Mouse (Mus musculus): ENCODE data around the gene Agxt2. TPM values are rescaled to one million over a fixed set of nuclear protein-coding genes. Genes with fewer than 3 reads are reported as not detected.

Gene Agxt2
- total and polyA plus RNA-seq, 3 experiments: not detected

- no peak overlapping the region for H3K4me3 ChIP-seq (ENCODE audit: control insufficient read depth in 1 of 2, insufficient read depth in 1 of 2, low read depth in 2 of 2, low read length in 2 of 2)
- no peaks in the 10 kb centered on the region for H3K9me3 ChIP-seq (replicated peaks; ENCODE audit: insufficient read depth, low read length)
- H3K4me1 ChIP-seq (ENCODE audit: control insufficient read depth in 1 of 2, insufficient read depth in 2 of 2, low read length in 2 of 2): no peaks in the 10 kb centered on the region
- no peak overlapping the region for H3K9ac ChIP-seq (ENCODE audit: control insufficient read depth, low read depth, low read length, poor library complexity, severe bottlenecking)
- H3K79me2 ChIP-seq (ENCODE audit: control insufficient read depth, insufficient read depth, low read length, poor library complexity): no peaks in the 10 kb centered on the region
- no peaks in the 10 kb centered on the region for H3K27me3 ChIP-seq (ENCODE audit: control insufficient read depth in 1 of 2, insufficient read depth in 2 of 2, low read length in 2 of 2)
- TF ChIP-seq SIN3A (IDR thresholded peaks at IDR 0.05; ENCODE audit: low read length) (no peak), GATA1 (IDR thresholded peaks at IDR 0.05; ENCODE audit: low read depth, low read length) (no peak), GABPA (IDR thresholded peaks at IDR 0.05; ENCODE audit: low read depth, low read length) (no peak), USF2 (IDR thresholded peaks at IDR 0.05; ENCODE audit: borderline replicate concordance in 1 of 2, insufficient read depth in 1 of 2, low read depth in 1 of 2, low read length in 2 of 2) (no peak), ETS1 (IDR thresholded peaks at IDR 0.05; ENCODE audit: low read depth, low read length) (no peak), CTCF (IDR thresholded peaks at IDR 0.05 in 2 of 3, conservative IDR thresholded peaks at IDR 0.05 in 1 of 3; ENCODE audit: control insufficient read depth in 1 of 3, insufficient read depth in 1 of 3, low read depth in 2 of 3, low read length in 3 of 3, poor library complexity in 1 of 3, severe bottlenecking in 1 of 3) (no peak)
- no peak for DNase-seq (ENCODE audit: low read depth, low spot score)
- no peaks in the 10 kb centered on the region; a peak in 1 of 4 replicates for H3K36me3 ChIP-seq (ENCODE audit: control insufficient read depth in 1 of 2, insufficient read depth in 2 of 2, low read length in 2 of 2)
- H3K27ac ChIP-seq (ENCODE audit: control insufficient read depth, low read depth, low read length): no peak overlapping the region
Measured at GRCm38 (mm10) chr15:10421138-10421784, 62.9 kb downstream of the Agxt2 start.

- Histone ChIP-seq H3K27me3 (ENCODE audit: control insufficient read depth in 1 of 2, insufficient read depth in 2 of 2, low read length in 2 of 2) (no peaks in the 10 kb centered on the region), H3K4me1 (ENCODE audit: control insufficient read depth in 1 of 2, insufficient read depth in 2 of 2, low read length in 2 of 2) (no peaks in the 10 kb centered on the region), H3K36me3 (ENCODE audit: control insufficient read depth in 1 of 2, insufficient read depth in 2 of 2, low read length in 2 of 2) (no peaks in the 10 kb centered on the region; a peak in 1 of 4 replicates), H3K9ac (ENCODE audit: control insufficient read depth, low read depth, low read length, poor library complexity, severe bottlenecking) (no peak overlapping the region), H3K9me3 (replicated peaks; ENCODE audit: insufficient read depth, low read length) (no peaks in the 10 kb centered on the region), H3K4me3 (ENCODE audit: control insufficient read depth in 1 of 2, insufficient read depth in 1 of 2, low read depth in 2 of 2, low read length in 2 of 2) (no peak overlapping the region), H3K79me2 (ENCODE audit: control insufficient read depth, insufficient read depth, low read length, poor library complexity) (no peaks in the 10 kb centered on the region), H3K27ac (ENCODE audit: control insufficient read depth, low read depth, low read length) (no peak overlapping the region)
- TF ChIP-seq UBTF (IDR thresholded peaks at IDR 0.05; ENCODE audit: borderline replicate concordance, insufficient read depth, low read depth, low read length): no peak
- no peak for TF ChIP-seq MYC (IDR thresholded peaks at IDR 0.05; ENCODE audit: low read depth, low read length)
- no peak for TF ChIP-seq E2F4 (IDR thresholded peaks at IDR 0.05; ENCODE audit: borderline replicate concordance, low read depth, low read length)
- TF ChIP-seq MAX (IDR thresholded peaks at IDR 0.05; ENCODE audit: low read length): no peak
- no peak for TF ChIP-seq ZNF384 (IDR thresholded peaks at IDR 0.05; ENCODE audit: low read depth, low read length)
- no peak for TF ChIP-seq GATA1 (IDR thresholded peaks at IDR 0.05; ENCODE audit: low read depth, low read length)
- TF ChIP-seq RAD21 (IDR thresholded peaks at IDR 0.05; ENCODE audit: low read depth, low read length): no peak
- no peak for TF ChIP-seq RCOR1 (IDR thresholded peaks at IDR 0.05; ENCODE audit: low read depth, low read length)
- TF ChIP-seq MEF2A (IDR thresholded peaks at IDR 0.05; ENCODE audit: extremely low read depth, insufficient replicate concordance, low read depth, low read length, poor library complexity, severe bottlenecking): no peak
- TF ChIP-seq POLR2AphosphoS5 (IDR thresholded peaks at IDR 0.05; ENCODE audit: borderline replicate concordance, low read depth, low read length): no peak
- TF ChIP-seq MAZ (IDR thresholded peaks at IDR 0.05; ENCODE audit: low read depth, low read length): no peak
- TF ChIP-seq SIN3A (IDR thresholded peaks at IDR 0.05; ENCODE audit: low read length): no peak
- DNase-seq (ENCODE audit: low read depth, low spot score): no peak
Measured at GRCm38 (mm10) chr15:10421785-10422144, 63.4 kb downstream of the Agxt2 start.

Measured in MEL (cell line).